Mouse (Mus musculus) embryonic fibroblast, embryonic 13.5 days (primary cell): ENCODE results near the gene Spats2l. TPM values are rescaled to one million over a fixed set of nuclear protein-coding genes. Genes with fewer than 3 reads are reported as not detected.

Experiments used
- H3K27ac ChIP-seq: 2 replicates; pipeline ENCODE4 v1.5.1; 2012; ENCODE audit warnings: low read length, control low read depth, inconsistent platforms; ENCODE audit not compliant: insufficient read depth
- H3K4me1 ChIP-seq: 2 replicates; pipeline ENCODE4 v1.6.1; 2011; ENCODE audit warnings: low read length; ENCODE audit not compliant: control insufficient read depth, insufficient read depth
- H3K4me3 ChIP-seq: 2 replicates; pipeline ENCODE4 v1.5.1; 2011; ENCODE audit warnings: mild to moderate bottlenecking, control low read depth, low read length; ENCODE audit not compliant: insufficient read depth
- CTCF ChIP-seq: IDR thresholded peaks from 2 replicates; pipeline ENCODE4 v1.5.1; 2011; ENCODE audit warnings: mild to moderate bottlenecking, control low read depth, low read length, moderate library complexity, borderline replicate concordance; ENCODE audit not compliant: insufficient read depth
- POLR2A ChIP-seq: IDR thresholded peaks from 2 replicates; pipeline ENCODE4 v1.6.1; 2011; ENCODE audit warnings: low read depth, mild to moderate bottlenecking, control low read depth, low read length, moderate library complexity
- polyA plus RNA-seq: library from polyadenylated mRNA; stranded (reverse); fragments of >200 nt; gene quantifications from 2 replicates; pipeline ENCODE4 v1.2.4, GENCODE M21; 2011; ENCODE audit warnings: low read depth; ENCODE audit not compliant: missing spikeins, insufficient read length

Spats2l gene
- polyA plus RNA-seq, 1 experiment = 50.3 TPM

- H3K27ac ChIP-seq = no peak overlapping the region
- TF ChIP-seq POLR2A (no peak), CTCF (no peak)
- no peaks in the 10 kb centered on the region for H3K4me1 ChIP-seq
Measured at GRCm38 (mm10) chr1:57846856-57847698, 73.1 kb downstream of the Spats2l start.

GRCm38 (mm10) chr1:57849087-57849486 is 75.1 kb downstream of the Spats2l start:
- no peaks in the 10 kb centered on the region for H3K4me1 ChIP-seq
- H3K27ac ChIP-seq = no peak overlapping the region
- no peak overlapping the region for H3K4me3 ChIP-seq
- TF ChIP-seq POLR2A (no peak), CTCF (no peak)

More at GRCm38 (mm10) chr1:57846856-57847698, 73.1 kb downstream of the Spats2l start:
- H3K4me3 ChIP-seq = no peak overlapping the region

GRCm38 (mm10) chr1:57849916-57850315 is 76.0 kb downstream of the Spats2l start:
- no peaks in the 10 kb centered on the region for H3K4me1 ChIP-seq
- no peak overlapping the region for H3K4me3 ChIP-seq
- TF ChIP-seq POLR2A (no peak), CTCF (no peak)
- no peak overlapping the region for H3K27ac ChIP-seq

- Histone ChIP-seq H3K4me3 (no peak overlapping the region), H3K4me1 (no peaks in the 10 kb centered on the region), H3K27ac (no peak overlapping the region)
- no peak for TF ChIP-seq POLR2A
Measured at GRCm38 (mm10) chr1:57851871-57852270, 77.9 kb downstream of the Spats2l start.

GRCm38 (mm10) chr1:57852562-57853271 is 78.8 kb downstream of the Spats2l start:
- Histone ChIP-seq H3K27ac (no peak overlapping the region; the same call in 1 of the 2 replicates), H3K4me3 (no peak overlapping the region), H3K4me1 (no peaks in the 10 kb centered on the region)
- TF ChIP-seq POLR2A (no peak), CTCF (no peak)

GRCm38 (mm10) chr1:57857799-57858198 is 83.8 kb downstream of the Spats2l start:
- no peaks in the 10 kb centered on the region for H3K4me1 ChIP-seq
- no peak for TF ChIP-seq POLR2A
- no peak for TF ChIP-seq CTCF
- H3K27ac ChIP-seq = no peak overlapping the region
- no peak overlapping the region for H3K4me3 ChIP-seq

GRCm38 (mm10) chr1:57862024-57862423 is 88.1 kb downstream of the Spats2l start:
- no peak overlapping the region for H3K27ac ChIP-seq
- no peak overlapping the region for H3K4me3 ChIP-seq
- TF ChIP-seq CTCF (no peak), POLR2A (no peak)
- no peaks in the 10 kb centered on the region for H3K4me1 ChIP-seq

- Histone ChIP-seq H3K27ac (no peak overlapping the region), H3K4me3 (no peak overlapping the region), H3K4me1 (peaks cover 3% of the 10 kb centered on the region; the same call in 1 of the 2 replicates)
- TF ChIP-seq CTCF = no peak
- TF ChIP-seq POLR2A = no peak
Measured at GRCm38 (mm10) chr1:57868651-57869050, 94.7 kb downstream of the Spats2l start.

- TF ChIP-seq POLR2A (no peak), CTCF (no peak)
- peaks cover 11% of the 10 kb centered on the region for H3K4me1 ChIP-seq
- H3K4me3 ChIP-seq = no peak overlapping the region
- H3K27ac ChIP-seq = no peak overlapping the region
Measured at GRCm38 (mm10) chr1:57872006-57872405, 98.0 kb downstream of the Spats2l start.

- Histone ChIP-seq H3K27ac (no peak overlapping the region), H3K4me3 (no peak overlapping the region), H3K4me1 (peaks cover 11% of the 10 kb centered on the region)
- no peak for TF ChIP-seq POLR2A
- no peak for TF ChIP-seq CTCF
Measured at GRCm38 (mm10) chr1:57873996-57874395, 100.0 kb downstream of the Spats2l start.
